Mouse (Mus musculus) midbrain, embryonic 14.5 days (tissue): ENCODE data around the gene Racgap1. TPM values are rescaled to one million over a fixed set of nuclear protein-coding genes. Genes with fewer than 3 reads are reported as not detected.
A peak's percentile ranks its signal among the peaks of the same experiment; 100 is the strongest.

Experiments used
- ATAC-seq: fragments of 200-750 bp; cut with Nextera tagmentation; 2 replicates; pipeline ENCODE4 v1.8.0; 2017; ENCODE audit warnings: moderate number of reproducible peaks, moderate library complexity; ENCODE audit not compliant: low FRiP score, low TSS enrichment
- DNase-seq: peaks from one replicate; pipeline ENCODE4 v3.0.0-alpha.2; 2015
- H3K27ac ChIP-seq: fragments of 300-500 bp; sonication (generic); replicated peaks from 2 replicates; pipeline ENCODE4 v1.5.1; 2014; ENCODE audit warnings: mild to moderate bottlenecking, low read depth, low read length, moderate library complexity
- H3K27me3 ChIP-seq: fragments of 300-500 bp; sonication (generic); 2 replicates; pipeline ENCODE4 v1.6.1; 2014; ENCODE audit warnings: low read length, control low read depth, mixed read lengths; ENCODE audit not compliant: control insufficient read depth, insufficient read depth
- H3K36me3 ChIP-seq: fragments of 300-500 bp; sonication (generic); 2 replicates; pipeline ENCODE4 v1.6.1; 2014; ENCODE audit warnings: low read length, control low read depth; ENCODE audit not compliant: control insufficient read depth, insufficient read depth
- H3K4me1 ChIP-seq: fragments of 300-500 bp; sonication (generic); 2 replicates; pipeline ENCODE4 v1.6.1; 2014; ENCODE audit warnings: mild to moderate bottlenecking, antibody characterized with exemption, low read length, control low read depth; ENCODE audit not compliant: control insufficient read depth, insufficient read depth
- H3K4me2 ChIP-seq: fragments of 300-500 bp; sonication (generic); 2 replicates; pipeline ENCODE4 v1.6.1; 2014; ENCODE audit warnings: mild to moderate bottlenecking, low read length, moderate library complexity
- H3K4me3 ChIP-seq: fragments of 300-500 bp; sonication (generic); replicated peaks from 2 replicates; pipeline ENCODE4 v1.5.1; 2014; ENCODE audit warnings: low read depth, low read length
- H3K9ac ChIP-seq: fragments of 300-500 bp; sonication (generic); replicated peaks from 2 replicates; pipeline ENCODE4 v1.6.1; 2014; ENCODE audit warnings: mild to moderate bottlenecking, low read length, moderate library complexity
- H3K9me3 ChIP-seq: fragments of 300-500 bp; sonication (generic); 2 replicates; pipeline ENCODE4 v1.6.1; 2016; ENCODE audit warnings: low read length, control low read depth, mixed read lengths; ENCODE audit not compliant: control insufficient read depth
- WGBS: fragments of 180-500 bp; shearing (Covaris S2); extraction: QIAGEN DNeasy Blood & Tissue Kit; methylation state at CpG from one replicate; pipeline ENCODE4 v1.1.7; 2014; 5-methylcytosine and 5-hydroxymethylcytosine counted together
- polyA plus RNA-seq: library from polyadenylated mRNA; unstranded; fragments of >200 nt; fragmentation: Nextera tagmentation; extraction: Ambion mirVana; gene quantifications from 2 replicates; pipeline ENCODE4 v1.2.1, GENCODE M21; 2014

Racgap1 gene
- polyA plus RNA-seq, 1 experiment from 2014 or later, result 64.0 TPM

GRCm38 (mm10) chr15:99605595-99605994 is 45.9 kb downstream of the Racgap1 start:
- Histone ChIP-seq H3K9me3 (no peaks in the 10 kb centered on the region), H3K4me2 (no peak overlapping the region), H3K9ac (no peak overlapping the region), H3K4me1 (peaks cover 35% of the 10 kb centered on the region), H3K36me3 (no peaks in the 10 kb centered on the region), H3K4me3 (no peak overlapping the region), H3K27me3 (no peaks in the 10 kb centered on the region), H3K27ac (no peak overlapping the region)
- DNase-seq (no peak), ATAC-seq (no peak)
- 32% methylated on average over 3 of the region's 3 CpGs for WGBS

- Histone ChIP-seq H3K4me3 (no peak overlapping the region), H3K4me2 (no peak overlapping the region), H3K27ac (no peak overlapping the region), H3K27me3 (no peaks in the 10 kb centered on the region), H3K4me1 (peaks cover 49% of the 10 kb centered on the region), H3K9ac (no peak overlapping the region), H3K36me3 (no peaks in the 10 kb centered on the region), H3K9me3 (no peaks in the 10 kb centered on the region)
- 89% methylated on average over 7 of the region's 7 CpGs for WGBS
- no peak for ATAC-seq
- DNase-seq, result no peak
Measured at GRCm38 (mm10) chr15:99603216-99603615, 48.2 kb downstream of the Racgap1 start.

DNA sequence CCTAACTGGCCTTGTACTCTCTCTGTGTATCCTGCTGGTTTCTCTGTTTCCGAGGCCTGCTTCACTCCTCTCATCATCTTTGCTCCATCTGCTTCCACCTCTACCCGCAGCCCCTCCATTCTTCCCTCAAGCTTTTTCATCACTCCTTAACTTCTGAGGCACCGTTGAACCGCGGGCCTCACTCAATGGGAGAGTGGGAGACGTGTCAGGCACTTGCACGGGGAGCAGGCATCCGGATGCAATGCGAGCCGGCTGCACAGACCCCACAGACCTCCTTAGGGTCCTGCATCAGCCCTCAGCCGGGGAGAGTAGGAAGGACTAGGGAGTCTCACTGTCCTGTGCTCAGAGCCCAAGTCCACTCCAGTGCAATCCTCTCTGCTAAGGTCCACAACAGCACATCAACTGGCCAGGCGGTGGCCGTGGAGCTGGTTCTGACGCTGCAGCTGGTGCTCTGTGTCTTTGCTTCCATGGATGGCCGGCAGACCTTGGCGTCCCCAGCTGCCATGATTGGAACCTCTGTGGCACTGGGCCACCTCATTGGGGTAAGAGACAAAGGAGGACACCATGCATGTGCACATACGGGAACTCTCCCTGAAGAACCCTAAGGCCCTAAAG is 49.1 kb downstream of the Racgap1 start:
- no peak for DNase-seq
- 66% methylated on average over 17 of the region's 17 CpGs for WGBS
- no peaks in the 10 kb centered on the region for H3K36me3 ChIP-seq

DNA sequence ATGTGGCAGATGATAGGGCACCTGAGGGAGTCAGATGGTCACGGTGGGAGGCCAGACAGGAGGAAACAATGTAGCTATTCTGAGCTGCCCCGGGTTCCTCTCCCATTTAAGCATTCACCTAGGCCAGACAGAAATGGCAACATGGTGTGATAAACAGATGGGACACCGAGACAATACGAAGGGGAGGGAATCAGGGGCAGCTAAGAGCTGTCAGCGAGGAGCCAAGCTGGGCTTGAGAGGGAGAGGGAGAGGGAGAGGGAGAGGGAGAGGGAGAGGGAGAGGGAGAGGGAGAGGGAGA is 49.7 kb downstream of the Racgap1 start:
- H3K27ac ChIP-seq, result peak overlapping the region; percentile 55; the same call in 1 of the 2 replicates
- WGBS, result 6% methylated on average over 5 of the region's 5 CpGs

More for the DNA sequence above, 49.1 kb downstream of the Racgap1 start:
- Histone ChIP-seq H3K4me2 (no peak overlapping the region), H3K27ac (no peak overlapping the region), H3K9me3 (no peaks in the 10 kb centered on the region), H3K9ac (no peak overlapping the region), H3K27me3 (no peaks in the 10 kb centered on the region), H3K4me1 (peaks cover 40% of the 10 kb centered on the region), H3K4me3 (no peak overlapping the region)
- ATAC-seq, result no peak

GRCm38 (mm10) chr15:99600986-99601822 is 50.3 kb downstream of the Racgap1 start, which contains the start of gene Aqp6:
Aqp6 (plus strand) TSS chr15:99601400.
- WGBS, result 42% methylated on average over 22 of the region's 22 CpGs

More for the DNA sequence above, 49.7 kb downstream of the Racgap1 start:
- Histone ChIP-seq H3K4me3 (no peak overlapping the region), H3K4me1 (peaks cover 37% of the 10 kb centered on the region), H3K27me3 (no peaks in the 10 kb centered on the region), H3K9ac (no peak overlapping the region), H3K9me3 (no peaks in the 10 kb centered on the region), H3K36me3 (no peaks in the 10 kb centered on the region), H3K4me2 (no peak overlapping the region)
- DNase-seq, result no peak
- no peak for ATAC-seq

GRCm38 (mm10) chr15:99599245-99600070 is 52.0 kb downstream of the Racgap1 start:
- Histone ChIP-seq H3K27ac (peak overlapping the region; percentile 14; the same call in 1 of the 2 replicates), H3K4me3 (no peak overlapping the region), H3K9me3 (no peaks in the 10 kb centered on the region), H3K36me3 (no peaks in the 10 kb centered on the region), H3K9ac (no peak overlapping the region), H3K4me2 (no peak overlapping the region), H3K4me1 (peaks cover 29% of the 10 kb centered on the region), H3K27me3 (peaks cover under 1% of the 10 kb centered on the region; the same call in 1 of the 2 replicates)
- WGBS, result 37% methylated on average over 17 of the region's 17 CpGs
- peak; percentile 60 for DNase-seq
- peak; percentile 39; the same call in 1 of the 2 replicates for ATAC-seq

More at GRCm38 (mm10) chr15:99600986-99601822, 50.3 kb downstream of the Racgap1 start, which contains the start of gene Aqp6:
- no peaks in the 10 kb centered on the region for H3K27me3 ChIP-seq
- H3K36me3 ChIP-seq, result no peaks in the 10 kb centered on the region
- H3K4me1 ChIP-seq, result peaks cover 38% of the 10 kb centered on the region
- H3K4me3 ChIP-seq, result no peak within 1 kb of the TSS
- DNase-seq (no peak), ATAC-seq (no peak)
- H3K9me3 ChIP-seq, result no peaks in the 10 kb centered on the region
- H3K27ac ChIP-seq, result peak within 1 kb of the TSS; percentile 55; the same call in 1 of the 2 replicates
- no peak within 1 kb of the TSS for H3K4me2 ChIP-seq
- no peak within 1 kb of the TSS for H3K9ac ChIP-seq

- WGBS, result 60% methylated on average over 8 of the region's 8 CpGs
- peaks cover 16% of the 10 kb centered on the region; the same call in 1 of the 2 replicates for H3K27me3 ChIP-seq
- H3K36me3 ChIP-seq, result no peaks in the 10 kb centered on the region
- H3K4me1 ChIP-seq, result peaks cover 29% of the 10 kb centered on the region
- no peak for DNase-seq
- no peak overlapping the region for H3K4me3 ChIP-seq
- no peaks in the 10 kb centered on the region for H3K9me3 ChIP-seq
- ATAC-seq, result no peak
- no peak overlapping the region for H3K4me2 ChIP-seq
- H3K27ac ChIP-seq, result no peak overlapping the region
- H3K9ac ChIP-seq, result no peak overlapping the region
Measured at GRCm38 (mm10) chr15:99597596-99597995, 53.9 kb downstream of the Racgap1 start.

DNA sequence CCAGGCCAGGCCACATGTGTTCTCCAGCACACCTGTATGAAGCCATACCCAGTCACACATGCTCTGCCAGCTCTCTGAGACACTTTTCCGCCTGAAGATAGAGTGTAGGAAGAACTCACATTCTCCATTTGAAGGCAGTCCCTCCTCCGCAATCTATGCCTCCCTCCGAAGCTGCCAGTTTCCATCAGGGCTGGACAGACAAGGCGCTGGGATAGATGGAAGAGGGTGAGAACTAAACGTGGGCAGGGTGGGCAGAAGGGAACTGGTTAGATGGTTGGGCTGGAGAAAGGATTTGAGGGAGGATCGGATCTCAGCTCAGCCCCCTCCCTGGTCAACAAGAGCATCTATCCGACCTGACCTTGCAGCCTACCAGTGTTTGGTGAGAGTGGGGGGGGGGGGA is 54.6 kb downstream of the Racgap1 start:
- no peak overlapping the region for H3K4me2 ChIP-seq
- no peaks in the 10 kb centered on the region for H3K36me3 ChIP-seq
- peak overlapping the region; percentile 63 for H3K27ac ChIP-seq
- 60% methylated on average over 7 of the region's 7 CpGs for WGBS
- ATAC-seq, result no peak
- peaks cover 22% of the 10 kb centered on the region for H3K27me3 ChIP-seq
- no peak overlapping the region for H3K4me3 ChIP-seq
- H3K9ac ChIP-seq, result no peak overlapping the region
- H3K4me1 ChIP-seq, result peaks cover 29% of the 10 kb centered on the region
- no peaks in the 10 kb centered on the region for H3K9me3 ChIP-seq
- DNase-seq, result no peak
